Mouse (Mus musculus): ENCODE data around the gene Eda. TPM values are rescaled to one million over a fixed set of nuclear protein-coding genes. Genes with fewer than 3 reads are reported as not detected.
A peak's percentile ranks its signal among the peaks of the same experiment; 100 is the strongest.

Gene Eda
- 1.9 and 2.4 TPM in 2 replicates for polyA plus RNA-seq (2015; fragmentation: Nextera tagmentation; extraction: Ambion mirVana)

DNA sequence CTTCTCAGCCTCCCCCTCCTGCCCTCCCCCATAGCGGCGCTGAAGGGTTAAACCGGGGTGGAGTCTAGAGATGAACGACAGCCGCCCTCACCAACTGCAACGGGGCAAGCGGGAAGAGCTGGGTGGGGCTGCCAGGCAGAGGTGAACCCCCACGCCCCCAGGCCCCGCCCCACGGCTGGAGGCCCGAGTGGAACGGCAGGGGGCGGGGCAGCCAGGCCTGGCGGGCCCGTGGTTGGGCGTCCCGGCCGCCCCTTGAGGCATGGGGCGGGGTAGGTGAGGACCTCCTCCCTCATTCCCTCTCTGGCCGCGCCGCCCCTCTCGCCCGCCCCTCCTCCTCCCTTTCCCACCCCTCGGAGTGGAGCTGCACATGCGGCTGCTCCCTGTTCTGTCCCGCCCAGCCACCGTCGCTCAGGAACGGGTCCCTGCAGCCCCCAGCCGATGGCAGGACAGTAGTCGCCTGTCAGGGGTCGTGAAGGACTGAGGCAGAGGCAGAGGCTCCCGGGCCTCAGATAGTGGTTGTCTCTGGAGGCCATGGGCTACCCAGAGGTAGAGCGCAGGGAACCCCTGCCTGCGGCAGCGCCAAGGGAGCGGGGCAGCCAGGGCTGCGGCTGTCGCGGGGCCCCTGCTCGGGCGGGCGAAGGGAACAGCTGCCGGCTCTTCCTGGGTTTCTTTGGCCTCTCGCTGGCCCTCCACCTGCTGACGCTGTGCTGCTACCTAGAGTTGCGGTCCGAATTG lies at the start of gene Eda:
Gene Eda, plus strand, starts transcription at position 357 of the 735 bp plus-strand sequence.
- Histone ChIP-seq H3K9ac (peak within 1 kb of the TSS; percentile 17), H3K27ac (peak within 1 kb of the TSS; percentile 48; the same call in 1 of the 2 replicates), H3K36me3 (no peaks in the 10 kb centered on the region), H3K4me2 (peak within 1 kb of the TSS; percentile 81), H3K4me1 (no peaks in the 10 kb centered on the region), H3K27me3 (replicated peaks) (0 out of 2 replicates have a peak, but pooled peaks cover 5% of the 10 kb centered on the region), H3K9me3 (no peaks in the 10 kb centered on the region), H3K4me3 (replicated peaks) (peak within 1 kb of the TSS; percentile 50)
- 28% methylated on average over 31 of the region's 49 CpGs for WGBS
- ATAC-seq (ENCODE audit: insufficient read depth, low FRiP score, low read depth) = peak; percentile 97

DNA sequence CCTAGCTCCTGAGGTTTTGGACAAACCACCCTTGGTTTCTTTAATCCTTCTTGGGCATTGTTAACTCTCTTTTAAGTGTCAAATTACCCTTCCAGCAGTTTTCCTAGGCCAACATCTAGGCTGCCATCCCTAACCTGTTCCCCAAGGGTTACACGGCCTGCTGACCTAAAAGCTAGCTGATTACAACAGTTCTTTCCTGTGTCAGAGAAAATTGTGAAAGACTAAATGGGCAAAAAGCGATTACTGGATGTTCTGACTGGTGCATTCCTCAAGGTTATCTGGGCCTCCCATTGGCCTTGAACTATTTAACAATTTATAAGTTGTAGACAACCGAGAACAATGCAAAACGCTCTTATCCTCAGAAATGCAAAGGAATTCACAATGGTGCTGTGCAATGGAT lies 14.4 kb upstream of the Eda start:
- no peaks in the 10 kb centered on the region for H3K27me3 ChIP-seq (replicated peaks)
- no peak for ATAC-seq (ENCODE audit: insufficient read depth, low FRiP score, low read depth)
- H3K4me3 ChIP-seq (replicated peaks) = no peak overlapping the region
- no peak overlapping the region for H3K4me2 ChIP-seq
- no peaks in the 10 kb centered on the region for H3K4me1 ChIP-seq
- H3K9ac ChIP-seq = no peak overlapping the region
- H3K27ac ChIP-seq = no peak overlapping the region
- H3K9me3 ChIP-seq = no peaks in the 10 kb centered on the region
- H3K36me3 ChIP-seq = no peaks in the 10 kb centered on the region
- 68% methylated on average over 4 of the region's 4 CpGs for WGBS

DNA sequence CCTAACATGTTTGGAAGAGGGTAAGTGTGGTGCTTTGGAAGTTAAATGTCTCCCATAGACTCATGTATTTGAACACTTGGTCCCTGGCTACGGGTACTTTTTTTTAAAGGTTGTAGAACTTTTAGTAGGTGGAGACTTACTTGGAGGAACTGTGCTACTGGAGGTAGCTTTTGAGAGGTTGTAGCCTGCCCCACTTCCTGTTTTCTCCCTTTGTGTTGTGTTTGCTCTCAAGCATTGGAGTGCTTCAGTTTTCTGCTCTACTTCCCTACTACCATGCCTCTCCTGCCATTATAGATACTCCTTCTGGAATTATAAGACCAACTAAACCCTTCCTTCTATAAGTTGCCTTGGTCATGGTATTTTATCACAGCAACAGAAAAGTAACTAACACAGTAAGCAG lies 5.3 kb upstream of the Eda start:
- no peaks in the 10 kb centered on the region for H3K4me1 ChIP-seq
- no peaks in the 10 kb centered on the region for H3K36me3 ChIP-seq
- no peak overlapping the region for H3K27ac ChIP-seq
- 95% methylated on average over 1 of the region's 1 CpGs for WGBS
- H3K27me3 ChIP-seq (replicated peaks) = 0 out of 2 replicates have a peak, but pooled peaks cover 5% of the 10 kb centered on the region
- H3K4me3 ChIP-seq (replicated peaks) = no peak overlapping the region
- H3K4me2 ChIP-seq = no peak overlapping the region
- no peaks in the 10 kb centered on the region for H3K9me3 ChIP-seq
- ATAC-seq (ENCODE audit: insufficient read depth, low FRiP score, low read depth) = no peak
- no peak overlapping the region for H3K9ac ChIP-seq

DNA sequence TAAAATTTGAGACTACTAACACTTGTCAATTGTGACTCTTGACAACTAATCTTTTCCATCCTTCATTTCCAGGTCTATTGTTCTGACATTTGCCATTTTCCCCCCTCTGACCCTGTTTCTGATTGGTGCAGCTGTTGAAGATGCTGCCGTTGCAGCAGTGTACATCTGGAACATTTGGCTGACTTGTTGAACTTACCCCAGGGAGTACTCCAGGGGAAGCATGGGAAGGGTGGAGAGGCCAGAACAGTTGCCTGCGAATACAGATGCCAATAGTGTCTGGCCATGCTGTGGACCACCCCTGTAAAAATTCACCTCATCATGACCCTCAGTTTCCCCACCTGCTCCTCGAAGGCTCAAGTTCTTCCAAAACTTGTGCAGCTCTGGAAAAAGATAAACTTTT lies 1.0 kb upstream of the Eda start:
- no peaks in the 10 kb centered on the region for H3K36me3 ChIP-seq
- no peak overlapping the region for H3K4me2 ChIP-seq
- WGBS = 33% methylated on average over 3 of the region's 3 CpGs

DNA sequence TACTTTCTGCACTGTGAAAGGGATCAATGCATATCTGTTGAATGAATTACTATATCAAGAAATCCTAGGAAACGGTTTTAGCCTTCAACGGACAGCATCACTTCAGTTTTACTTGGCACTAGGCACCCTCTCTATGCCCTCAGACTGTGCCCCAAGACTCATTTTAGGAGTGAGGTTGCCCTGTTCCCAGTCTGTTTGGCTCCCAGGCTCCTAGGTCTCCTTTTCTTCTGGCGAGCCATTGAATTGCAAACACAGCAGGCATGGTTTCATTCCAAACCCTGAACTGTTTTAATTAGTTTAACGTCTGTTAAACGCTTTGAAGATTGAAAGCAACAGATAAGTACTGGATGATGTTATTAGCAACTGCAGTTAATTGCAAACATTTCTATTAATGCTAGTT lies 603 bp upstream of the Eda start:
- no peak for ATAC-seq (ENCODE audit: insufficient read depth, low FRiP score, low read depth)

More for the DNA sequence above, 1.0 kb upstream of the Eda start:
- no peaks in the 10 kb centered on the region for H3K9me3 ChIP-seq
- no peak overlapping the region for H3K27ac ChIP-seq
- H3K4me1 ChIP-seq = no peaks in the 10 kb centered on the region
- no peak for ATAC-seq (ENCODE audit: insufficient read depth, low FRiP score, low read depth)
- no peak overlapping the region for H3K9ac ChIP-seq
- 0 out of 2 replicates have a peak, but pooled peaks cover 5% of the 10 kb centered on the region for H3K27me3 ChIP-seq (replicated peaks)
- no peak overlapping the region for H3K4me3 ChIP-seq (replicated peaks)

DNA sequence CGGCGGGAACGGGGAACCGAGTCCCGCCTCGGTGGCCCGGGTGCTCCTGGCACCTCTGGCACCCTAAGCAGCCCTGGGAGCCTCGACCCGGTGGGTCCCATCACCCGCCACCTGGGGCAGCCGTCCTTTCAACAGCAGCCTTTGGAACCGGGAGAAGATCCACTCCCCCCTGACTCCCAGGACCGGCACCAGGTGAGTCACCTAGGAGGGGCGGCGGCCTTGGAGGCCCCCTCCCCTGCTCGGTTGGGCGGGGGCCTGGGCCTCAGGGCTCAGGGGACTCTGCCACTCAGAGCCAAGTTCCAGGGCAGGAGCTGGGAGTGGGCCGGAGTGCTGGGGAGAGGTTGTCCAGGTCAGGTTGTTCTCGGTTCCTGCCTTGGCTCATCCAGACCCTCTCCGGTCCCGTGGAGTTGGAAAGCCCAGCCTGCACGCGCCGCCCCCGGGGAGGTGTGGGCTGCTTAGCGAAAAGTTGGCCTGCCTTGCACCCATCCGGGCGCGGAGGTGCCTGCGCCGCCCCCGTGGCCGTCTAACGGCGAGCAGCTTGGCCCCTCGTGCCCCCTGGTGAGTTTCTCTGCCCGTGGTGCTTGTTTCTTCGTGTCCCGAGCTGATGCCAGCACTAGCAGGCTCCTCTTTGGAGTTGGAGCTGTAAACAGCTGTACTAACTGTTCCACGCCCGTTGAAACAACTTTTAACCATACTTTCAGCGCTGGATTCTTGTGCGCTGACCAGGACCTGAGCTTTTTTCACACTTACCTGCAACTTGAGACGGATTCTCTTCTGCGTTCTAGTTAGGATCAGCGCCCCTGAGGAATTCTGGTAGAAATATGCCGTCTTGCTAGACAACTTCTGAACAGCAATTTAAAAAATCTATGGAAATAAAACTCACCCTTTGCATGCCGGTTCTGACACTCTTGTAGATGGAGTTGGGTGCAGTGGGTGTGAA lies 849 bp downstream of the Eda start:
- WGBS = 16% methylated on average over 48 of the region's 48 CpGs
- peak overlapping the region; percentile 81 for H3K4me2 ChIP-seq
- peak overlapping the region; percentile 50 for H3K4me3 ChIP-seq (replicated peaks)
- H3K4me1 ChIP-seq = no peaks in the 10 kb centered on the region
- peak overlapping the region; percentile 48; the same call in 1 of the 2 replicates for H3K27ac ChIP-seq
- no peaks in the 10 kb centered on the region for H3K9me3 ChIP-seq
- peak; percentile 40 for ATAC-seq (ENCODE audit: insufficient read depth, low FRiP score, low read depth)
- no peaks in the 10 kb centered on the region for H3K36me3 ChIP-seq
- peak overlapping the region; percentile 17 for H3K9ac ChIP-seq
- 0 out of 2 replicates have a peak, but pooled peaks cover 5% of the 10 kb centered on the region for H3K27me3 ChIP-seq (replicated peaks)

More for the DNA sequence above, 603 bp upstream of the Eda start:
- WGBS = 27% methylated on average over 5 of the region's 5 CpGs
- H3K4me1 ChIP-seq = no peaks in the 10 kb centered on the region
- H3K4me3 ChIP-seq (replicated peaks) = peak overlapping the region; percentile 50
- no peaks in the 10 kb centered on the region for H3K36me3 ChIP-seq
- H3K9ac ChIP-seq = no peak overlapping the region
- H3K27me3 ChIP-seq (replicated peaks) = 0 out of 2 replicates have a peak, but pooled peaks cover 5% of the 10 kb centered on the region
- H3K9me3 ChIP-seq = no peaks in the 10 kb centered on the region
- H3K4me2 ChIP-seq = peak overlapping the region; percentile 81
- no peak overlapping the region for H3K27ac ChIP-seq

DNA sequence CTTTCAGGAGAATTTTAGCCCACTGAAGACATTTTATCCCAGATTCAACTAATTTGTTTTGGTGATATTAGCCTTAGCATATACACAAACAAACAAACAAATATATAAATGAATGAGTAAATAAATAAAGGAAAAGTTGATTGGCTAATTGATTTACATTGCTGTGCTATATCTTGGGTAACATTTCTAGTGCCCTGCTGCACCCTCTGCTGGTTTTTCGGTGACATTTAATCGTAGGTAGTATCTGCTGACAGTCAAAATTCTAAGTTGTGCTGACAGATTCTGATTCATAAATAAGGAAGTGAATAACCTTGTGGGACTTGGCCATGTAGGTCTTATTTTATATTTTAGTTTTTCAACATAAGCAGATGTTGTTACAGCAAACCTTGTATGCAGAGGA lies 2.9 kb downstream of the Eda start:
- 0 out of 2 replicates have a peak, but pooled peaks cover 5% of the 10 kb centered on the region for H3K27me3 ChIP-seq (replicated peaks)
- H3K4me3 ChIP-seq (replicated peaks) = no peak overlapping the region
- 68% methylated on average over 2 of the region's 2 CpGs for WGBS
- H3K9me3 ChIP-seq = no peaks in the 10 kb centered on the region
- no peak overlapping the region for H3K27ac ChIP-seq
- H3K4me1 ChIP-seq = no peaks in the 10 kb centered on the region
- no peak for ATAC-seq (ENCODE audit: insufficient read depth, low FRiP score, low read depth)
- no peaks in the 10 kb centered on the region for H3K36me3 ChIP-seq
- no peak overlapping the region for H3K9ac ChIP-seq
- H3K4me2 ChIP-seq = no peak overlapping the region

DNA sequence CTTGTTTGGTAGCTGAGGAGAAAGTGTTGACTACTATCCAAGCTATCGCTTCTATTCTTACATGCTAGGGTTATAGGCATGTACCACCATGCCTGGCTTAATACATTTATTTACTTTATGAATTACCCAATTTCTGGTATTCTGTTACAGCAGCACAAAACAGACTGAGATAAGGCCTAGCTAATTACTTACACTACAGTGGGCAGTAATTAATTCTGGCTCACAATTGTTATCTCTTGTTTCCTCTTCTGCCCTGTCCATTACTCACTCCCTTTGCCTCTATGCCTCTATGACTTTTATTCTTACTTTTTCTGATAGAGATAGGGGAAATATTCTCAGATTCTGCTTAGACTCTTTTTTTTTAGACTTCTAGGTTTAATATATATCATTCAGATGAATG lies 18.0 kb downstream of the Eda start:
- no peak overlapping the region for H3K4me3 ChIP-seq (replicated peaks)
- no peak overlapping the region for H3K4me2 ChIP-seq
- H3K27me3 ChIP-seq (replicated peaks) = no peaks in the 10 kb centered on the region
- WGBS = 92% methylated on average over 1 of the region's 1 CpGs
- ATAC-seq (ENCODE audit: insufficient read depth, low FRiP score, low read depth) = no peak
- H3K4me1 ChIP-seq = no peaks in the 10 kb centered on the region
- no peaks in the 10 kb centered on the region for H3K9me3 ChIP-seq
- no peaks in the 10 kb centered on the region for H3K36me3 ChIP-seq
- no peak overlapping the region for H3K9ac ChIP-seq
- H3K27ac ChIP-seq = no peak overlapping the region

DNA sequence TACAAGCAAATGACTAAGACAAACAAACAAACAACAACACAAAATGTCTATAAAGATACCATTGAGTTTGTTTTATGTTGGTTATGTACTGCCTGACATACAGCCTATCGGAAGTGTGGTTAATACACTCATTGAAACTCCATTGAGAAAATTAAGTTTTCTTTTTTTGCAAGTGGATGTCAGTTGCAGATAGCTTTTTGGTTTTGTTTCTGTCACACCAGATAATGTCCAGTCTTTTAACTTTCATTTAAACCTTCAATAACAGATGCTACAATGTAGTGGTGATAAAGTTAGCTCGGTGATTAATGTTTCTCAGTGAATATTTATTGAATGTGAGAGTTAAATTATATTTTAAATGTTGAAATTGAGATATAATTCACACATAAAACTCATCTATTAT lies 23.9 kb downstream of the Eda start:
- no peak for ATAC-seq (ENCODE audit: insufficient read depth, low FRiP score, low read depth)
- Histone ChIP-seq H3K4me3 (replicated peaks) (no peak overlapping the region), H3K4me1 (no peaks in the 10 kb centered on the region), H3K27ac (no peak overlapping the region), H3K36me3 (no peaks in the 10 kb centered on the region), H3K27me3 (replicated peaks) (no peaks in the 10 kb centered on the region), H3K9ac (no peak overlapping the region), H3K4me2 (no peak overlapping the region), H3K9me3 (no peaks in the 10 kb centered on the region)
- WGBS = 84% methylated on average over 2 of the region's 2 CpGs

DNA sequence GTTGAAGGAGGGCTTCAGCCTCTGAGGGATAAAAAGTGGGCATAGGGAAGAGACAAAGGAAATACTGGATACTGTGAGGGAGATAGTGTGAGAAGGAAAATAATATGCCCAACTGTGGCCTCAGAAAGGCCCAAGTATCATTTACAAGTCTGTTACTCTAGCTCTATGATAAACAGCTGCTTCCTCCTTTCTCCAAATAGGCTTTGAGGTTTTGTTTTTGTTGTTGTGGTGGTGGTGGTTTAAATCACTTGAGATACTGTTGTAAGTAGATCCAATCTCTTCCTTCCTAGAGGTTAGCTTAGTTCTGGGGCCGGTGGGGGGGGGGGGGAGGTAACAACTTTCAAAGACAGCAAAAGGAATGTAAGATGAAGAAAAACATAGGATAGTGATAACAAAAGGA lies 143.0 kb downstream of the Eda start:
- 17% methylated on average over 1 of the region's 1 CpGs for WGBS

DNA sequence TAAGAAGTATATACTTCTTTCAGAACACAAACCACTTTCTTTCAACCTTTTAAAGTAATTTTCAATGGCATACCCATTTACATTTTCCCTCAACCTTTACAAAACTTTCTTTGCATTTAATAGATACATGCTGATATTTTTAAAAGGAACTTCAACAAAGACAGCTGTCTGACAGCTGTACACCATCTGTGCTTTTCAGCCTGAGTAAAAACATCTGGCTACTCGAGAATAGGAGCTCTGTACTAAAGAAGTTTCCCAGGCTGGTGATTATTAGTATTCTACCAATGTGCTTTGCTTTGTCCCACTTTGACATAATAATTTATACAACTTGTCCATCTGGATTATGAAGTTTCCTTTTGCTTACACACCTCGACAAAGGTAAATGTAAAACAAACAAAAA lies 219.9 kb downstream of the Eda start:
- Histone ChIP-seq H3K4me3 (replicated peaks) (no peak overlapping the region), H3K9me3 (no peaks in the 10 kb centered on the region), H3K27ac (no peak overlapping the region), H3K9ac (no peak overlapping the region), H3K27me3 (replicated peaks) (no peaks in the 10 kb centered on the region), H3K4me2 (no peak overlapping the region), H3K36me3 (no peaks in the 10 kb centered on the region), H3K4me1 (no peaks in the 10 kb centered on the region)
- no peak for ATAC-seq (ENCODE audit: insufficient read depth, low FRiP score, low read depth)
- 26% methylated on average over 2 of the region's 2 CpGs for WGBS

More for the DNA sequence above, 143.0 kb downstream of the Eda start:
- Histone ChIP-seq H3K4me1 (no peaks in the 10 kb centered on the region), H3K9ac (no peak overlapping the region), H3K27ac (no peak overlapping the region), H3K9me3 (no peaks in the 10 kb centered on the region), H3K27me3 (replicated peaks) (no peaks in the 10 kb centered on the region), H3K4me2 (no peak overlapping the region), H3K36me3 (no peaks in the 10 kb centered on the region), H3K4me3 (replicated peaks) (no peak overlapping the region)
- ATAC-seq (ENCODE audit: insufficient read depth, low FRiP score, low read depth) = no peak

DNA sequence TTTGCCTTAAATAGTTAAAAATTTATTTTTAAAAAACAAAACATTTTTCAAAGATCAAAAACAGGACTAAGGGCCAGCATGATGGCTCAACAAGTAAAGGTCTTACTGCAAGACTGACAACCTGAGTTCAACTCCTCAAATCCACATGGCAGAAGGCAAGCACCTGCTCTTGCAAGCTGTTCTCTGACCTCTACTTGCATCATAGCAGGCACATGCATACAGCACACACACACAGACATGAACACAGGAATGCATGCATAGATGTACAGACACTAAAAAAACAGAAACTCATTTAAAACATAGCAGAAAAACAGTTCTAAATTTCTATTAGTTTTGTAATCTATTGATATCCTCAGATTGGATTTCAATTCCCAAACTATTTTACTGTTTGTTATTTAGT lies 338.2 kb downstream of the Eda start:
- Histone ChIP-seq H3K4me2 (no peak overlapping the region), H3K4me3 (replicated peaks) (no peak overlapping the region), H3K27ac (no peak overlapping the region), H3K4me1 (no peaks in the 10 kb centered on the region), H3K27me3 (replicated peaks) (no peaks in the 10 kb centered on the region), H3K9ac (no peak overlapping the region), H3K9me3 (no peaks in the 10 kb centered on the region), H3K36me3 (no peaks in the 10 kb centered on the region)
- no peak for ATAC-seq (ENCODE audit: insufficient read depth, low FRiP score, low read depth)
